In genomic region chr13:70883891-70884890, GRCm38 (mm10) we compare ENCODE assay signal across 8 mouse cellular contexts. TPM values are rescaled to one million over a fixed set of nuclear protein-coding genes. Genes with fewer than 3 reads are reported as not detected.
A peak's percentile ranks its signal among the peaks of the same experiment; 100 is the strongest.
DNase-seq lines count a peak whose midpoint lies in the region; ATAC-seq and TF ChIP-seq lines count a peak whose summit lies in the region.
"Had no signal": no experiment of that assay in that cellular context is flagged by ENCODE, and none has a peak within 500 bp of the region (broad histone marks: within the 10 kb centered on the region; RNA-seq: fewer than 3 reads in every experiment).

No protein-coding gene starts in this region.

- no peak overlapping the region for H3K9ac ChIP-seq in forebrain, postnatal 0 days

- in situ Hi-C loops in Patski (cut with MboI; ENCODE audit: low pct_unique_long_range_greater_than_20kb): no loop called here

- POLR2A ChIA-PET in Patski (lab: Charles Lee): interaction anchor here (0.6 kb wide), 1 partner anchor 7 kb away, joined by 5 read pairs; no protein-coding TSS in a partner anchor

- CTCF ChIA-PET in Patski (lab: Charles Lee): interaction anchor here (0.8 to 1.9 kb wide), 4 partner anchors 11 to 239 kb away, joined by 3 to 5 read pairs (median 3); no protein-coding TSS in a partner anchor

- 0 out of 2 replicates have a peak overlapping the region, but pooled peaks have one; percentile 4 for H3K4me2 ChIP-seq in forebrain, postnatal 0 days (ENCODE audit: low read depth)

- no peaks in the 10 kb centered on the region for H3K4me1 ChIP-seq in forebrain, postnatal 0 days (ENCODE audit: insufficient read depth)

- no peaks in the 10 kb centered on the region for H3K36me3 ChIP-seq in forebrain, postnatal 0 days (ENCODE audit: insufficient read depth)

- no peak for TF ChIP-seq CTCF in Patski (IDR thresholded peaks at IDR 0.05)
- TF ChIP-seq CTCF in forebrain, postnatal 0 days (IDR thresholded peaks at IDR 0.05; ENCODE audit: low read depth): no peak

- H3K9me3 ChIP-seq in forebrain, postnatal 0 days (ENCODE audit: low read length): no peaks in the 10 kb centered on the region

- 39% methylated on average over 12 of the region's 12 CpGs for WGBS in forebrain, postnatal 0 days

- no peaks in the 10 kb centered on the region for H3K27me3 ChIP-seq in Patski
- H3K27me3 ChIP-seq in forebrain, postnatal 0 days (ENCODE audit: insufficient read depth, low read length): no peaks in the 10 kb centered on the region

- intact Hi-C loops in heart, postnatal 14 days (cut with DNase I): no loop called here

- no peak overlapping the region for H3K4me3 ChIP-seq in forebrain, postnatal 0 days (ENCODE audit: low read depth, low read length)

- ATAC-seq in Patski: peak; percentile 26
- ATAC-seq in forebrain, postnatal 0 days: peak; percentile 97

- DNase-seq in Patski (ENCODE audit: low read depth, low spot score): no peak
- DNase-seq in adrenal gland, adult 8-10 months: peak; percentile 5
- peak; percentile 78 for DNase-seq in forebrain, postnatal 0 days
- peak; percentile 78 for DNase-seq in heart, postnatal 14 days
- DNase-seq in left cerebral cortex, adult 18-20 months (ENCODE audit: low spot score in 2 of 2): peak; percentile 66 to 74
- DNase-seq in ovary, postnatal 14 days (ENCODE audit: low spot score): peak; percentile 28
- no peak for DNase-seq in thymus, adult 18-20 months

- peak overlapping the region; percentile 58 for H3K27ac ChIP-seq in forebrain, postnatal 0 days (ENCODE audit: low read depth, low read length)

RNA-seq across cellular contexts. Expression of gene Adamts16, which starts 42.6 kb away (rescaled TPM):
- polyA plus RNA-seq in Patski (2021): 0.05 TPM
- total RNA-seq in adrenal gland, adult 8-10 months (2022): under 1 TPM in 3 of 4 experiments, not detected in 1; 0.09 to 0.43 (median 0.12) TPM
- total RNA-seq in forebrain, postnatal 0 days (2014; rRNA removed): 1.7 and 3.8 TPM in 2 replicates
- 0.57 and 1.0 TPM in 2 replicates for polyA plus RNA-seq in forebrain, postnatal 0 days (2015; fragmentation: Nextera tagmentation; extraction: Ambion mirVana)
- under 1 TPM; 0.24 to 0.29 TPM for total RNA-seq in heart, postnatal 14 days (2021)
- 1 to 10 TPM; 3.6 to 4.3 TPM for total RNA-seq in left cerebral cortex, adult 18-20 months (2021)
- total RNA-seq: liver, adult 2 months had no signal

Comparison
In these comparisons a context has a peak if more than half of its experiments do, and no peak if none do; other contexts are left out.
1. DNase-seq: peak in adrenal gland, adult 8-10 months (single experiment), forebrain, postnatal 0 days (single experiment), heart, postnatal 14 days (2 of 2), left cerebral cortex, adult 18-20 months (2 of 2) and ovary, postnatal 14 days (single experiment); none in Patski (single experiment) and thymus, adult 18-20 months (0 of 2).